Mouse (Mus musculus): ENCODE results near the gene Gimd1.

The Gimd1 gene

GRCm38 (mm10) chr3:132629601-132630239 lies at the start of gene Gimd1:
TSS of gene Gimd1 (plus strand) at chr3:132629820.
- DNase-seq (ENCODE audit: low read depth, low spot score) = no peak

- DNase-seq (ENCODE audit: low read depth, low spot score) = no peak
Observed at GRCm38 (mm10) chr3:132581198-132581597, 48.4 kb upstream of the Gimd1 start.

DNA sequence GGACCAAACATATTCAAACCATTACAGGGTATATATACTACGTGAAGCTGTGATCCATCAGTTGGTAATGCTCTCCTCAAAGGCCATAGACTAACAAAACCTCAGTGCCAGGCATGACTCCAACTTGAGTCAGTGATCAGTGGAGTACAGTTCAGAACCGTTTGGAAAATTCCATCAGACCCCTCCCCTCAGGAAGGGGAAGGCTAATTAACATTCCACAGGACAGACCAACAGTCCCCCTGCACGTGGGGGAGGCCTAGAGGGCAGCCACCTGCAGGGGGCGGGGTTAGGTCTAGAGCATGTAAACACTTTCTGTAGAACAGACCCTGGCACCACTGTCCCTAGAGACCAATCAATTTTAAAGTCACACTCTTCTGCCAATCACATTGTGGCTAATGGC lies 47.3 kb upstream of the Gimd1 start:
- DNase-seq (ENCODE audit: low read depth, low spot score) = no peak

- DNase-seq (ENCODE audit: low read depth, low spot score) = no peak
Observed at GRCm38 (mm10) chr3:132585122-132585972, 44.3 kb upstream of the Gimd1 start.

- DNase-seq (ENCODE audit: low read depth, low spot score) = no peak
Observed at GRCm38 (mm10) chr3:132588146-132588545, 41.5 kb upstream of the Gimd1 start.

DNA sequence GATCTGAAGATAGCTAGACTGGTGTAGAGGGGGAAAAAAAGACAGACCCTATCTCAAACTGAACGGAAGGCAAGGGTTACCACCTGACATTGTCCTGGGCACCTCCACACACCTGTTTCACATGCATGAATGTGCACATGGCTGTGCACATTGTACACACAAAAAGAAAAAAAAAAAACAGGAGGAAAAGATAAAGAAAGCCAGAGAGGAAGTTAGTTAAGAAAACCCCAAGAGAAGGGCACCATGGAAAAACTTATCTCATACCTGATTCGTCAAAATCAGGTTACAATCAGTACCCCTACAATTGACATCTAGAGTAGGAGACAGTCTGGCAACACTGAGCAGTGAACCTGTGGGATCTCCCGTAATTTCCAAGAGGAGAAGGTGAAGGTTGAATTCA lies 39.6 kb upstream of the Gimd1 start:
- DNase-seq (ENCODE audit: low read depth, low spot score) = no peak

DNA sequence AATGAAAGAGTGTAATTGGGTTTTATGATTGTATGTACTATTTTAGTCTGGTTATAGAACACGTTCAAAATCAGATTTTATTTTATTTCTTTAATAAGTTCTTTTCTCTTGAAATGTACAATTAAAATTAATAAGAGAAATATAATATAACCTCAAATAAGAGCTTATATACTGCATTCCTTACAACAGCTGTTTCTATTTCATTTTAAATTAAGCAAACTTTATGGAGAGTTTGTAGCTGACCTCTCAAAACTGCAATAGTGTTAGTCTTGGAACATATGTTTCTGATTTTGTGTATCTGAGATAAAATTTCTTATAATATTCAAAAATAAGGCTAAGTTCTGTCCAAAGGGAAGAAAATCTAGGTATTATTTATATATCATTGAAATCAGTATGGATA lies 39.0 kb upstream of the Gimd1 start:
- no peak for DNase-seq (ENCODE audit: low read depth, low spot score)

GRCm38 (mm10) chr3:132628741-132629140 lies 879 bp upstream of the Gimd1 start:
- no peak for DNase-seq (ENCODE audit: low read depth, low spot score)

DNA sequence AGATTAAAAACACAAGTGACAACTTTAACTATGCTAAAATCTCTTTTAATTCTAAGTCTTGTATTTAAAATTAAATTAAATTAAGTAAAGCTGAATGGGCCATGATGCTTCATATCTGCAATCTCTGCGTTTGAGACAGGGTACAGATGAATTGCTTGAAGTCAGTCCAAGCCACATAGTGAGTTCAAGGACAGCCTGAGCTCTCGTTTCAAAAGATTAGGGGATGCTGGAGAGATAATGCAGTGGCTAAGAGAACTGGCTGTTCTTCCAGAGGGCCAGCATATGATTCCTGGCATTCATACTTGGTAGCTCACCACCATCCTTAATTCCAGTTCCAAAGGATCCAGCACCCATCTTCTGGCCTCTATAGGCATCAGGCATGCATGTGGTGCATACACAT lies 3.6 kb downstream of the Gimd1 start:
- DNase-seq (ENCODE audit: low read depth, low spot score) = no peak

DNA sequence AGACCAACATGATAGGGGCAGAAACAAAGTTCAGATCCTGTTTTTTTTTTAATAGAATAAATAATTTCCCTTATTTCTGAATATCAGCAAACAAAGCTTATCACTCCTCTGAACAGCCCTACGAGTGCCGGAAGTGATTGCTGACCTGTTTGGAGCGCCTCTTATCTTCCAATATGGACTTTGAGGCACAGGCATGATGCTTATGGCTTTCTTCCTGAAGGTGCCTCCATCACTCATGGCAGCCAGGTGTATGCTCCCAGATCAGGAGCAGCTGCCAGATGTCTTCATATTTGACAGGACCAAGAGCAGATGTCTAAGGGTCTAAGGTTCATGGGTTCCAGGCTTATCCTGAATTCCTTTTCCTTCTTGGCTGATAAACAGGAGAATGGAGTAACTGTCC lies 7.5 kb downstream of the Gimd1 start:
- no peak for DNase-seq (ENCODE audit: low read depth, low spot score)

- no peak for DNase-seq (ENCODE audit: low read depth, low spot score)
Observed at GRCm38 (mm10) chr3:132644071-132644470, 14.5 kb downstream of the Gimd1 start.

DNA sequence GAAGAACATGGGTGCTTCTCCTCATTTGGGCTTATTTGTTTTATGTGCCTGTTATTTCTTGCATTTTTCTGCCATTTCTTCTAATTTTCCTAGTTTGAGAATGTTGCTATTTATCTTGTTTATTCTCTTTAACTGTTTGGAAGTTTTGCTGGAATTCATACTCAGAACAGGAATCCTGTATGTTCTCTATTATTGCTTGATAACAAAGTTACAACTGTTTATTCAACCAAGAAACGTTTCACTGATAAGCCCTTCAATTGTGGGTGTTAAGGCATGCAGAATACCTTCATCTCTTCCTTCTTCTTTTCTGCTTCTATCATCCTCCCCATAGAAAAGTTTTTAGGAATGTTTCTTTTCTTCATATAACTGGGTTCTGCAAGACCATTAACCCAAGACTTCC lies 17.2 kb downstream of the Gimd1 start:
- no peak for DNase-seq (ENCODE audit: low read depth, low spot score)

DNA sequence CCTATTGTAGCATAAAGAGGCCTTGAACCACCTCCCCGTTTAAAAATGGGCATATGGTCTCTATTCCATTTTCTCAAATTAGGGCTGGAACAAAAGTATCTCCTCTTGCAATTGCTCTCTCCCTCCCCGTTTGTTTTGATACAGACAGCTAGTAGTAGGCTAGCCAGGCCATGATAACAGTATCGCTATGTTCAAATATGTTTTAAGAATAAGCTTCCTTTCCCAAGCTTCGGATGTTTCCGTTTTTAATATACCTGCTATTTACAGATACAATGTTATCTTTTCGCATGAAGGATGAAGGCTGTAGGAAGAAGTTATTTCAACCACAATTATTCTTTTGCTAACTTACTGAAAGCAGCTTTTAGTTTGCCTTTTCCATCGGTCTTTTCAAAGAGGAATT lies 19.7 kb downstream of the Gimd1 start:
- no peak for DNase-seq (ENCODE audit: low read depth, low spot score)

DNA sequence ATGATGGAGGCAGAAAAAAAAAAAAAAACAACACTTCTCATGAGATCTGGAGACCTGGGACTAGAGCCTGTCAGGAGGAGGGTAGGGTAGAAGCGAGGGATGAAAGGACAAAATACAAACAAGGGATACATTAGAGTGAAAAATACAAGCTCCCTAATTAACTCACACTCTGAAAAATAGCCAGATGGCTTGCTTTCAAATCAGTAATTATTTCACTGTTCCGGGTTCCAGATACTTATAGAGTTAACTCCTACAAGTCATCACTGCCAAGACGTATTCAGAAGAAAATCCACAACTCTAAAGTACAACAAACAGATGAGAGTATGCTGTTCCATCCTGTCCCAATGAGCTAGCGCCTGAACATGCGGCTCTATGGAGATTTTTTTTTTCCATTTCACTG lies 20.6 kb downstream of the Gimd1 start:
- DNase-seq (ENCODE audit: low read depth, low spot score) = no peak

DNA sequence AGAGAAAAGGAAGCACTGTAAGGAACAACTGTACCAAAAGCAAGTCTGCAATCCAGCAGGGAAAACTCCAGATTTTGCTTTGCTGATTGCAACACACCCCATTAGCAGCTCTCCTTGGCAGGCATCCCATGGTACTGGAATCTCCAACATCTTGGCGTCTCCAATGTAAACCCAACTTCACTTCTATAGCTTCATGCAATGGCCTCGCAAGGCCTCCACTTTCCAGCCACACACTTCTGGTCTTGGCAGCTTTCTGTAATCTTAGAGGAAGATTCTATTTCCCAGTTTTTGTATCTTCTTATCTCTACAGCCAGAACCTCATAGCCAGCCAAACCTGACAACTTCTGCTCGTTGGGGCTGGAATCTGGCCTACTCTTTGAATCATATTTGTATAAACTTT lies 22.2 kb downstream of the Gimd1 start:
- peak; percentile 18 for DNase-seq (ENCODE audit: low read depth, low spot score)

DNA sequence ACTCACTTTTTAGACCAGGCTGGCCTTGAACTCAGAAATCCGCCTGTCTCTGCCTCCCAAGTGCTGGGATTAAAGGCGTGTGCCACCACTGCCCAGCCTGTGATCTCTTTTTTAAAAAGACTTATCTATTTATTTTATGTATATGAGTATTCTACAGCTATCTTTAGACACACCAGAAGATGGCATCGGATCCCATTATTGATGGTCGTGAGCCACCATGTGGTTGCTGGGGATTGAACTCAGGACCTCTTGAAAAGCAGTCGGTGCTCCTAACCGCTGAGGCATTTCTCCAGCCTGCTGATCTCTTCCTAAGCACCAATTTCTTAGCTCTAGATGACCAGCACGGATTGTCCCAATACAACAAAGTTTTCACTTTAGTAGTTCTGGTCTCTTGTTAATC lies 24.3 kb downstream of the Gimd1 start:
- no peak for DNase-seq (ENCODE audit: low read depth, low spot score)

DNA sequence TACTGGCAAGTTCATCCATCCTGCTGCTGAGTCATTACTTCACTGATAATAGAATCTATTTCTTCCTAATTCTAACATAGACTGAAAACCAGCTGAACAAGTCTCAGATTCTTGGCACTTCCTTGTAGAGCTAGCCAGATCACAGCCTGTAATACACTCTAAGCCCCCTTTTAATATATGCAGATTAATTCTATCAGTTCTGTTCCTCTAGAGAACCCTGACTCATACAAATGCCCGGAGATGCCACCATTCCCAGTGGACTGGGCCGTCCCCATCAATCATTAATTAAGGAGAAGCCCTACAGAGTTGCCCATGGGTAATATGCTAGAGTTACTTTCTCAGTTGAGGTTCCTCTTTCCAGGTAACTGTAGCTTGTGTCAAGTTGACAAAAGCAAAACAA lies 26.3 kb downstream of the Gimd1 start:
- DNase-seq (ENCODE audit: low read depth, low spot score) = no peak

- DNase-seq (ENCODE audit: low read depth, low spot score) = no peak
Observed at GRCm38 (mm10) chr3:132677494-132677893, 47.9 kb downstream of the Gimd1 start.

DNA sequence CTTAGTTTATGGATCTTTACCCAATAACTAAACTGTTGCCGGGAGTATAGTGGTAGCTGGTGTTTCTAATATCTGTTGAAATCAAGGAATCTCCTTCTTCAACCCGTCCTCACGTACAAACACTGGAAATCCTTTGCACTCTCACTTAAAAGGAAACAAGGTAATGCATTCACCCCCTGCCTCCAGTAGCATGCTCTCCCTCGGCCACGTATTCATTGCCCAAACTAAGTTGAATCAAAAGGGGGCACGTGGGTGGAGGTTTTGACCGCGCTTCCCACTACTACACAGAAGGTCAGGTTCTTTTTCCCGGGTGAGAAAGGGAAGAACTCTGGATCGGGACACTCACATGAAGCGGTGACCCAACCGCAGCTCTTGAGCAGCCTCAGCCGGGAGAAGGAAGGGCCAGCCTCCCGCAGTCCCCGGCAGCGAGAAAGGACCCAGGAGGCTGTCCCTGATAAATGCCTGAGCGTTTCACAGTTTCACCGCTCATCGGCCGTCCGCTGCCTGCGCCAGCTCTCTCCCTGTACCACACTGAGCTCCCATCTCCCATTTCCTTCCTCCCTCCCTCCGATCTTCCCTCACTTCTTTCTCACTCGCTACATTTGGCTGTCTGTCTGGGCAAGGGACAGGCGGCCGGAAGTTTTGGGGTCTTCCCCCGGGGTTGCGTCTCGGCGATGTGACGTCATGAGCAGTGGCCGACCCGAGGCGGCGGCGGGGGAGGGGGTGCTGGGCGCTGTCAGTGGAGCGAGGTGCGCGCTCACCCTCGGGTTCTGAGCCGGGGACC lies 54.0 kb downstream of the Gimd1 start, which contains the start of gene Tbck:
Gene Tbck, plus strand, starts transcription at position 698 of the 784 bp plus-strand sequence.
- DNase-seq (ENCODE audit: low read depth, low spot score) = peak; percentile 87

DNA sequence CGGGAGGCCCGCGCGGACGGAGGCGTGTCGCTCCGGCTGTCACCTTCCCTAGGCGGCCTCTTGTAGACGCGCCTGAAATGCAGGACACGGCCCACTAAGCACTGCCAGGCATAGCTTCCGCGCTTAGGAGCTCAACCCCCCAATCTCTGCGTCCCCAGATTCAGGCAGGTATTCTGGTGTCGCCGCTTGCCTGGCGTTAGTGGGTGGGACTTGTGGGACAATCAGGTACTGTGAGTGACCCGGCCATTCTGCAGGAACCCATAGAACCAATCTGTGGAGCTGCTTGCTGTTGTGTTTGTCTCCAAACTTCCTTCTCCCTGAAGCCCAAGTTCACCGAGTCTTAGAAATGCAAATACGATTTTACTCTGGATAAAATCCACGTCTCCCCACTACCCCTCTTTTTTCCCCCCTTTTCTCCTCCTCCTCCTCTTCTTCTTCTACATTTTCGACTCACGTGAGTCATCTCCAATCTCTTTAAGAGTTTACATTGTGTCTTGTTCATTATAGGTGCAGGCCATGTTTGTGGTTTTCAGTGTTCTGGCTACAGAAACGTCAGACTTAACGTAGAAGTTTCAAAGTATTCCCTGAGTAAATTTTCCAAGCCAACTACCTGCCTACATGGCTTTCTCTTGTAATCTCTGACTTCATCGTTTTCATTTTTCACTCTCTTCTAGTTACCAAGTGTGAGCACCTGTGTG lies 54.8 kb downstream of the Gimd1 start, which contains the start of gene Aimp1:
Gene Aimp1, minus strand, starts transcription at position 140 of the 698 bp plus-strand sequence.
- DNase-seq (ENCODE audit: low read depth, low spot score) = no peak

Data from skeletal muscle tissue, adult 2 months (tissue).